Mouse (Mus musculus): ENCODE results near the gene 4930402K13Rik.
"Not testable (repeated sequence)": the region's sequence is repeated elsewhere in the genome, so short reads cannot be mapped to it uniquely, and the experiment has no call there.

The 4930402K13Rik gene

DNA sequence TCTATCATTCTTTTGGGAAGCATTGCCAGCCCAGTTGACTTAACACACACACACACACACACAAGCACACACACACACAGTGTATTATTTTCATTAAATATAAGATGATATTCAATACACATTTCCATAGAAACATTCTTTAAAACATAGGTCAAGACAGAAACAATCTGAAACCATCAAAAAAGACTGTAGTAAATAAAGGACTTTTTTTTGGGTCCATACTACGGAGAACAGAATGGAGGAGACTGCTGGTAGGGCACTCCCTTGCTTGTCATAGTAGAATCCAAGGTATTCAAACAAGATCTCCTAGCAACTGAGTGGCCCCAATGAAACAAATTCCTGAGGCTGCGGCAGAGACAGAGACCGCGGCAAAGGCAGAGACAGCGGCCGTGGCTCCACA, at the start of gene 4930402K13Rik:
TSS of gene 4930402K13Rik (plus strand) at position 301 of the 400 bp plus-strand sequence.
- DNase-seq (ENCODE audit: low read depth in 2 of 2, low spot score in 2 of 2) = no peak

DNA sequence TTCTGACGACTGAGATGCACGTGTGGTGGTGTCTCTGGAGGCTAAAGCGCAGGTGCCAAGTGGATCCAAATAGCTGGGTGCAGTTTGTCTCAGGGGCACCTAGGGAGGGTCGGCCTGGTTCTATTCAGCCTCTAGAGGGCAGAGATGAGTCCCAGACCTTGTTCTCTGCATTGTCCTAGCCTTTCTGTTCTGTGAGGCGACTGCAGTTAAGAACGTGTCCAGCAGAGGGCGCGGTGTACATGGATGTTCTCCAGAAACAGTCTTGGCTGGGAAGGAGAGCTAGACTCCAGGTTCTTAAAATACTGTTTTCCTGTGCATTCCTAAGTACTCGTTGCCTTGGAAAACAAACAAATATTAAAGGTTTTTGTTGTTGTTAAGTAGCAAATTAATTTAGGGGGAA, 43.4 kb upstream of the 4930402K13Rik start:
- DNase-seq (ENCODE audit: low read depth in 2 of 2, low spot score in 2 of 2) = peak in 1 of 2 experiments; percentile 6

DNA sequence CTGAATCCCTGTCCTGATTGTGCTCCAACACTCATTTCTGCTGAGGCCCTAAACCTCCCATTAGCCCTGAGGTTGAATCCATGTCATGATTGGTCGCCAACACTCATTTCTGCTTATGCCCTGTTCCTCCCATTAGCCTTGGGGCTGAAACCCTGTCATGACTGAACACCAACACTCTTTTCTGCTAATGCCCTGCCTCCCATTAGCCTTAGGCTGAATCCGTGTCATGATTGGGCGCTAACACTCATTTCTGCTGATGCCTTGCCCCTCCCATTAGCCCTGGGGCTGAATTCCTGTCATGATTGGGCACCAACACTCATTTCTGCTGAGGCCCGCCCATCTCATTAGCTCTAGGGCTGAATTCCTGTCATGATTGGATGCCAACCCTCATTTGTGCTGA, 42.3 kb upstream of the 4930402K13Rik start:
- DNase-seq (ENCODE audit: low read depth in 2 of 2, low spot score in 2 of 2) = no peak

DNA sequence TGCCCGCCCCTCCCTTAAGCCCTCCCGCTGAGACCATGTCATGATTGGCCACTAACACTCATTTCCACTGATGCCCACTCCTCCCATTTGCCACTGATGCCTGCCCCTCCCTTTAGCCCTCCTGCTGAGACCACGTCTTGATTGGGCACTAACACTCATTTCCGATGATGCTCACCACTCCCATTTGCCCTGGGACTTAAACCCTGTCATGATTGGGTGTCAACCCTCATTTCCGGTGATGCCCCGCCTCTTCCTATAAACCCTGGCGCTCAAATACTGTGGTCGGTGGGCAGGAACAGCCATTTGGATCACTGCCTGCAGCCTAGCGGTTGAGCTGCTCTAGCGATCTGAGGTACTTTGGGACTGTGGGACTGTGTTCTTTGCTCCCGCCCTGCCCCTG, 41.6 kb upstream of the 4930402K13Rik start, which contains the start of gene Fthl17f:
TSS of gene Fthl17f (plus strand) at position 301 of the 400 bp plus-strand sequence.
- DNase-seq (ENCODE audit: low read depth in 2 of 2, low spot score in 2 of 2) = not testable (repeated sequence)

DNA sequence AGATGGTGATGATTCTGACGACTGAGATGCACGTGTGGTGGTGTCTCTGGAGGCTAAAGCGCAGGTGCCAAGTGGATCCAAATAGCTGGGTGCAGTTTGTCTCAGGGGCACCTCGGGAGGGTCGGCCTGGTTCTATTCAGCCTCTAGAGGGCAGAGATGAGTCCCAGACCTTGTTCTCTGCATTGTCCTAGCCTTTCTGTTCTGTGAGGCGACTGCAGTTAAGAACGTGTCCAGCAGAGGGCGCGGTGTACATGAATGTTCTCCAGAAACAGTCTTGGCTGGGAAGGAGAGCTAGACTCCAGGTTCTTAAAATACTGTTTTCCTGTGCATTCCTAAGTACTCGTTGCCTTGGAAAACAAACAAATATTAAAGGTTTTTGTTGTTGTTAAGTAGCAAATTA, 26.7 kb upstream of the 4930402K13Rik start:
- DNase-seq (ENCODE audit: low read depth in 2 of 2, low spot score in 2 of 2) = peak; percentile 12 to 43

- DNase-seq (ENCODE audit: low read depth in 2 of 2, low spot score in 2 of 2) = not testable (repeated sequence)
Measured at GRCm38 (mm10) chrX:9095066-9095465, 9.3 kb upstream of the 4930402K13Rik start.

GRCm38 (mm10) chrX:9110381-9110780, 6.0 kb downstream of the 4930402K13Rik start:
- DNase-seq (ENCODE audit: low read depth in 2 of 2, low spot score in 2 of 2) = no peak

DNA sequence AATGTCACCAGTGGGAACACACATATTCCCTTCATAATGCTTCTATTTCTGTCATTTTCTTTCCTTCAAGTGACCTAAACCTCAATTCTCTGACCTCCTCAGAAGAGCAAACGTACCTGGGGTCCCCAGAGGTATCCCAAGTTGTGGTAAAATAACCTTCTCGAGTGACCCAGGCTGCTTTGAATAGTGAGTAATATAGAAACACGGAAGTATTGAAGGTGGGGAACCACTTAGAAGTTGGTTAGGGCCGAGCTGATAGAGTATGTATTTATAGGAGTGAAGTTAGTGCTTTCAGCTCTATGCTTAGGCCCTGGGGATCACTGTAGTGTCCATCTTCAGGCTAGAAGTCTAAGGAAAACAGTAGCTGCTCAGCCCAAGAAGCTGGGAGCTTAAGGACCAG, 20.6 kb downstream of the 4930402K13Rik start:
- DNase-seq (ENCODE audit: low read depth in 2 of 2, low spot score in 2 of 2) = no peak

DNA sequence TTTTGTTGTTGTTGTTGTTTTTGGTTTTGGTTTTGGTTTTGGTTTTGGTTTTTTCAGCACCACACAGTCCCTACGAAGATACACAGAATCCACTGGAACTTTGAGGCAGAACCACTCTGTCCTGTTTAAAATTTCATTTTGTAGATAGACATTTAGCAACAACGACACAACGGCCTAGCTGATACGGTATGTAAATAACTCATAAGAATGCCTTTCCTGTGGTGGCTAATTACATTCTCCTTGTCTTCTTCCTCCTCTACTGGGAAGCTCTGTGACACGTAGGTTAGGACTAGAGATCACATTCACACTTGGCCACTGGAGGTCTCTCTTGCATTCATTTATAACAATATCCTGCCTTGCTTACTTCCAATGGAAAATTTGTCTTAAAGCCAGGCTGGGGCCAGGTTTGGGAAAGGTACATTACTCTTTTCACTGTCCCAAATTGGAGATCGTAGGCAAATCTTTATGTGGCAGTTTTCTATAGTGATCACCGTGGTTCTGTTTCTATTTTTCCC, 24.0 kb downstream of the 4930402K13Rik start:
- no peak for DNase-seq (ENCODE audit: low read depth in 2 of 2, low spot score in 2 of 2)

DNA sequence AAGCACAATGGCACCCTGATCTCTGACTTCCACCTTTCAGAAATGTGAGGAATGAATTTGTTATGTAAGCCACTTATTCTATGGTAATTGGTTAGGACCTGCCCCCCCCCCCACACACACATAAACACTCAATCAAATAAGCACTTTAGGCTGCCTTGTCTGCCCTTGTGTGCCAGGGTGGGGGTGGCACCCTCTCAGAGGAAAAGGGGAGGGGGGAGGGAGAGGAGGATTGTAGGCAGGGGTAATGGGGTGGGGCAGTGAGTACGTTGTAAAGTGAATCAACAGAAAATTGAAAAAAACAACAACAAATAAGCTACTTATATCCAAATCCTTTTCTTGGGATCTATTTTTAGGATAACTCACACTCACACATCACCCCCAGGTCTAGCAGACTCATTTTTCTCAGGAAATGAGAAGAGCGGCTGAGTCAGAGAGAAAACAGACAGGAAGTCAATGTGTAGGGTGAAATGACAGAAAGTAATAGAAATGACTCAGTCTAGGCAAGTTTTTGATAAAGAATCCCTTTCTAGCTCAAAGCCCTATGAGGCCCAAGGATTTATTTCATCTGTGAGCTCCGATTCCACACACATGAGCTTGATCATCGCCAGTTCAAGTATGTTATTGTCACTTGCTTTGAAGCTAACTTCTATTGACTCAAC, 35.1 kb downstream of the 4930402K13Rik start:
- no peak for DNase-seq (ENCODE audit: low read depth in 2 of 2, low spot score in 2 of 2)

GRCm38 (mm10) chrX:9142669-9143068, 38.3 kb downstream of the 4930402K13Rik start:
- DNase-seq (ENCODE audit: low read depth in 2 of 2, low spot score in 2 of 2) = no peak
